Mouse (Mus musculus) heart, adult 2 months (tissue): ENCODE measurements around the gene Pak6.

Experiments used
- CTCF ChIP-seq: fragments of 200-600 bp; IDR thresholded peaks from 2 replicates; pipeline ENCODE4 v1.8.1; 2022; ENCODE audit warnings: antibody characterized with exemption, mild to moderate bottlenecking, moderate library complexity
- POLR2A ChIP-seq: fragments of 200-500 bp; IDR thresholded peaks from 2 replicates; pipeline ENCODE4 v1.6.1; 2011; ENCODE audit warnings: mild to moderate bottlenecking, low read depth, low read length, control low read depth; ENCODE audit not compliant: insufficient read depth

DNA sequence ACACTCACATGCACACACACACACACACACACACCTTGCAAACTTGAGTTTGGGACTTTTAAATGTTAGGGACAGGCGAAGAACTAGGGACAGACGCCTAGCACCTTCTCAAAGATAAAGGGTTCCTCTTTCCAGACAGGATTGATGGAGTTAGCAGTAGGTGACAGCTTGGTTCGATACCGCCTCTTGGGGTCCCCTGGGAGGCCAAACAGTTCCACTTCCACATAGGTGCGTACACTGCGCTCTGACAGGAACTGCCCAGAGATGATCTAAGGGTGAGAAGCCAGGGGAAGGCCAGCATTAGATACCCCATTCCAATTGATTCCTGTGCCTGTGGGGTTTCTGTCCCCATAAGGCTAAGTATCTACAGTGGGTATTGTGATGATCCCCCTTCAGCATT lies 50.5 kb downstream of the Pak6 start:
- TF ChIP-seq CTCF (no peak), POLR2A (no peak)
